Mouse (Mus musculus) T-cell, adult 66 days (primary cell): ENCODE measurements around the gene Rpl37a. TPM values are rescaled to one million over a fixed set of nuclear protein-coding genes. Genes with fewer than 3 reads are reported as not detected.

Experiments
- total RNA-seq, 2 experiments: library from RNA; stranded (reverse); gene quantifications; 3 replicates in 1 of 2; 4 replicates in 1 of 2; pipeline ENCODE4 v1.2.4; 2023

Rpl37a gene
- 1,000 to 10,000 TPM; 3,592 to 3,632 TPM for total RNA-seq

DNA sequence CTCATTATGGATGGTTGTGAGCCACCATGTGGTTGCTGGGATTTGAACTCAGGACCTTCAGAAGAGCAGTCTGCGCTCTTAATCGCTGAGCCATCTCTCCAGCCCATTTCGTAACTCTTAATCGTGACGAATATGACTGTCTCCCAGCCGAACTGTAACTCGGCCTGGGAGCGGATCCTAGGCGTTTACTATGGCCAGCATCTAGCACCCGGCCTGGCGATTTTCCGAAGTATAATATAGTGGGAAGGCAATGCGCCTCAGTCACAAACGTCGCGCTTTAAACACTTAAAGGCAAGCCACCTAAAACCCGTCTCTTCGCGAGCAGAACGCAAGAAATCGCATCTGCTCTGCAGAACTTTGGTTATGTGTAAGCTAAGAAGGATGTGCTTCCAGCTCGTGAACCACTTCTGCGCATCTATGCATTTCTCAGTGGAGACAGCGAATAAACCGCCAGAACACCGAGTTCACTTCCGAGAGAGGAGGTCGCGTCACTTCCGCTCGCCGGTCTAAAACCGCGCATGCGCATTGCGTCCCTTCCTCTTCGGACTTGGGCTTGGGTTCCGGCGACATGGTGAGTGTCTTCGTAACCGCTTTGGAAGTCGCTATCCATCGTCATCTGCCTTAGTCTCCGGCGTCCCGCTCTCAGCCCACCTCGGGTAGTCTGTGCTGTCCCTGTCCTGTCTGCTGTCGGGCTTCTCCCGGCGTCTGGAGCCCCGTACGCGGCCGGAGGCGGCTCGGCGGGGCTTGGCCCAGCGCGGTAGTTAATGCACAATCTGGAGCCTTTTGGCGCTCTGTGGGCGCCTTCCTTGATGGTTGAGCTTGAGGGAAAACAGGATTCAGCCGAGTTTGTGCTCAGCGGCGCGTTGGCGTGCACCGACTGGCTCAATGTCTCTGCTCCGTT is at the start of gene Rpl37a:
Gene Rpl37a (plus strand): TSS at position 538 of the 901 bp plus-strand sequence.

GRCm38 (mm10) chr1:72700479-72700878 is 10.6 kb upstream of the Rpl37a start, which contains the start of gene Ankar:
Gene Ankar, minus strand, starts transcription at chr1:72700579.

Other genes with a start within 250 kb of the Rpl37a start
- not detected for gene March4, start 174.4 kb upstream of the Rpl37a start, total RNA-seq
- gene Smarcal1, start 128.0 kb upstream of the Rpl37a start, total RNA-seq, result 10 to 100 TPM; 33.4 to 38.1 TPM
- gene Ankar, start 10.7 kb upstream of the Rpl37a start, total RNA-seq, result not detected
- not detected for gene Igfbp2, start 113.2 kb downstream of the Rpl37a start, total RNA-seq
- gene Igfbp5, start 163.6 kb downstream of the Rpl37a start, total RNA-seq, result under 1 TPM in 1 of 2 experiments, not detected in 1; 0.12 TPM